Mouse (Mus musculus) spleen, postnatal 10 days (tissue): Measurements from ENCODE around the gene Dcaf10.
"Not testable (repeated sequence)": the region's sequence is repeated elsewhere in the genome, so short reads cannot be mapped to it uniquely, and the experiment has no call there.

Experiments used
- DNase-seq, 2 experiments: peaks; one replicate each; pipeline ENCODE4 v3.0.0; 2021 to 2022; ENCODE audit warnings: low spot score in 2 of 2

Gene Dcaf10

GRCm38 (mm10) chr4:45341669-45342249, at the start of gene Dcaf10:
Gene Dcaf10, plus strand, starts transcription at chr4:45342101.
- peak; percentile 93 to 97 for DNase-seq

DNA sequence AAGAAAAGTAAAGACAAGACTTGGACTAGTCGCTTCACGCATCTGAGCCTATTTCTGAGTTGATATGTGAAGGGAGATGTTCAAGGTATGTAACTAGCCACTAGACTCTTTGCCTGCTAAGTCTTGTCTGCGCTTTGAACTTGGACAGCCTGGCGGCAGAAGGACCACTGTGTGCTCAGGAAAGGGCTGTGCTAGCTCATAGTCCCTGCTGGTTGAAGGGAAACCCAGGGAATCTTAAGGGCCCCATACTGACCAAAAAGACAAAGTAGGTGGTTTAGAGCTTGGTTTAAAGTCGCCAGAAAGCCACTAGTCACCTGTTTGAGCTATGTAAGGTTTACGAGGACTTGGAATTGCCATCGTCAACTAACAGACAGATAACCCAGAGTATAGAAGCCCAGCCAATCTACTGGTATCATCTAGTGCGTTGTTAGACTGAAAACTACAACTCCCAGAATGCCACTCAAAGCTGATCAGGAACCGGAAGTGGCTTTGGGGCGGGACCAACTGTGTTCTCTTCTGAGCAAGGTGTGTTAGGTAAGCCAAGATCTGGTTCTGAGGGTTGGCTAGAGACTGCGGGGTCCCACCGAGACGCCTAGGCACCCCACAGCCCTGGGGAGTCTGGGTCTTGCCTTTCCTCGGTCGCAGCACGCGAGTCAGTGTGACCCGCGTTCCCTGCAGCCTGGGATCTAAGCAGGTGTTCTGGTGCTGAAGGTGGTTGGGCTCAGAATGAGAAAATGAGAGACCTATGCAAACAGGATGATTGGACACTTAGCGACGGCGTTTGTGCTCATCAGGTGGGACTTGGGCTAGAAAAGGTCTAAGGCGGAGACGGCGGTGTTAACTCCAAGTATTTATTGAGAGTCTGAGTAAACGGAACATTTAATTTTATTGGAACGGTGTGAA, 45.0 kb upstream of the Dcaf10 start, which contains the start of gene Trmt10b:
Gene Trmt10b (plus strand): TSS at position 466 of the 903 bp plus-strand sequence.
- DNase-seq, result peak; percentile 53 to 85

DNA sequence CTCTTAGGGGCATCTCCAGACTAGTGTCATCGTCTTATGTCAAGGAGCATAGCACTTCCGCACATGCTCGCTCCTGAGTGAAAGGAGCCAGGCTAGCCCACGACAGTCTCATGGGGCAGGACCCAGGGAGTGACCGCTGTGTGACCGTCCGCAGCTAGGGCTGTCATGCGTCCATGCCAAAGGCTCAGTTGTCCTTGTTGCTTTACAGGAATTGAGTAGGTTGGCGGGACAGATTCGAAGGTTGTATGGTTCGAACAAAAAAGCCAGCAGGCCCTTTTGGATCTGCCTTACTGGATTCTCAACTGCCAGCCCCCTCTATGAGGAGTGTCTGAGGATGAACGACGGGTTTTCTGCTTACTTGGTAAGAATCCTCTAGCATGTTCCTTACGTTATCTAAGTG, 36.4 kb upstream of the Dcaf10 start:
- peak in 1 of 2 experiments; percentile 5 for DNase-seq

DNA sequence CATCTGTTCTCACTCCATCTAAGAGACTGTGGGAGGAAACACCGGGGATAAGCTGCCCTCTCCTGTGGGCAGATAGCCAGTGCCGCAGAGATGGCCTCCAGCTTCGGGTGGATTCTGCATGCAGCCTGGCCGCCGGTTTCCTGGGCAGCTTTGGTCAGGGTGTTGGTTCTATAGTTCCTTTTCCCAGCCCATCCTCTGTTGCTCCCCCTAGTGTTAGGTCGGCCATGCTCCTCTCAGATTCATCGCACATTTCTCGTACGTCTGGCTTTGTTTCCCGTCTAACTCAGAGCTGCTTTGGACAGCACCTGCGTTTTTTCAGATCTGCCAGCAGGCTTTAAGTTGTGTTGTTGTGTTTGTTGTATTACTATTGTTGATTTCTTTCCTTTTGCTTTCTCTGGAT, 33.9 kb upstream of the Dcaf10 start:
- DNase-seq, result no peak

- no peak for DNase-seq
These were observed 33.3 kb upstream of the Dcaf10 start for GRCm38 (mm10) chr4:45308606-45309005.

- DNase-seq, result no peak
These were observed 30.8 kb upstream of the Dcaf10 start for GRCm38 (mm10) chr4:45311056-45311455.

DNA sequence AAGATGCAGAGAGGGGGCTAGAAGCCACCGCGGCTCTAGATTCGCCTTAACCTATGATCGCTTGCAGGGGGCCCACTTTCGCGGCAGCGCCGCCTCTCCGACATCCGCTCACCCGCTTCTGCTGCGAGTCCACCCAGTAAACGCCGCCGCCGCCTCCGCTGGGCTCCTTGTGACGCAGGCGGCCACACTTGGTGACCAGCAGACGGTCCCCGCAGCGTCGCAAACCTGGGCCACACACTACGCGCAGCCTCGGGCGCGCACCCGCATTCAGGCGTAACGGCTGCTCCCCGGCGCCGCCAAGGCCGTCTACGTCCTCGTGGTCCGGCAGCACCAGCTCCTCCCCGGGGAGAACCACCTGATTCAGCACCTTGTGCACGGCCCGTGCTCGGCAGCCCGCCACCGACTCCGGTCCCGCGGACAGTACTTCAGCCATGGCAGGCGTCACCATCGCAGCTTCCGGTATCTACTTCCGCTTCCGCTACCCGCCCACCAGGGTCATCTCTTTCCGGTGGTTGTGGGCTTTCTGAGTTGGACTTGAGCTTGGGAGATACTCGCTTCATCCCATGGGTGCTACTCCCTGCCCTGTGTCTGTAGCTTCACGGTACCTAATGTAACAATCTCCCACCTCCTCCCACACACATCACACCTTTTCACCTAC, 21.6 kb upstream of the Dcaf10 start:
- peak; percentile 77 to 81 for DNase-seq

DNA sequence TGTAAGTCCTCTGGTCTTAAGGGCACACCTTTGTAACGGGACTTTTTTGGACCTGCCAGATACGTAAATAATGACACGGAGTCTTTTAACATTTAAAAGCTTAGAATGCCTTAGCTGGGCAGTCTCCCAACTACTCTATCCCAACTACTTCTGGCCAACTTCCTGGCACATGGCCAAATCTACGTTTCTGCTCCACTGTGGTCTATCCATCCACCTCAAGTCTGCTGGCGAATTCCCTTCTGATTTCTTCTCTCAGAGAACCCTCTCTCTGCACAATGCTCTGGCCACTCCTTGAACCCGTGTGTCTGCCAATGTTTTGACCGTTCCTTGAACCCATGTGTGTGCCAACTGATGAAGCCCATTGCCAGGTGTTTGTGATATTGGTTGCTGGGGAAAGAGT, 10.8 kb upstream of the Dcaf10 start:
- DNase-seq, result no peak

- no peak for DNase-seq
These were observed 9.4 kb upstream of the Dcaf10 start for GRCm38 (mm10) chr4:45332466-45332865.

GRCm38 (mm10) chr4:45341226-45341625, 675 bp upstream of the Dcaf10 start:
- no peak for DNase-seq

DNA sequence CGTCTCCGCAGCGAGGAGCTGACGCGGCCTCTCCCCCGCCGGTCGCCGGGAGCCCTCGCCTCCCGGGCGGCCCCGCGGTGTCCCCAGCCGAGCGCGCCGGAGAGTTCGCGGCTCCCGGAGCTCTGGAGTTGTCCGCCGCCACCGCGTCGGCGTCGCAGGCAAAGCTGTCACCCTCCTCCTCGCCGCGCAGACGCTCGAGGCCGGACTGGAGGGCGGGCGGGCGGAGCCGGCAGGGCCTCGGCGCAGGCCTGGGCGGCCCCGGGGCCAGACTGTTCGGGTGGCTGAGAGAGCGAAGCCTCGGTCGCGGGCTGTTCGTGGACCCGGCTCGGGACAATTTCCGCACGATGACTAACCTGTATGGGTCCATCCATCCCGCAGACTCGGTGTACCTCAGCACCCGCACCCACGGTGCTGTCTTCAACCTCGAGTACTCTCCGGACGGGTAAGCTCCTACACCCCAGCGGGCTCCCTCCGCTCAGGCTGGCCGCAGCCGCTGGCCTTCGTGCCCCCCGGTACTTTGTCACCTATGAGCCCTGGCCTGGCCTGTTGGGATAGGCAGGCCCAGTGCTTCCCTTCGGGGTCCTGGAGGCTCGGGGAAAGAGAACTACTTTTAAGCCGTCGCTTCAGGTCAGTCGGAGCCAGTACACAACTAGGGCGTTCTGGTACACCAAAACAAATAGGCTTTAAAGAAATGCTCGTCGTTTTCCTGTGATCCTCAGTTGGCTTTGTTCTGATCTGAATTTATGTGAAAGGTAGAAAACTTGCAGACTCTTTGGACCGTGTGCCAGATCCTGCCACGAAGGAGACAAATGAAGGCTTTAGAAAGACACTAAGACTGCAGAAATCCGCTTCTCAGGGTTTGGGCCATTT, 620 bp downstream of the Dcaf10 start, which contains the start of gene Exosc3:
Gene Exosc3 (minus strand): TSS at position 447 of the 870 bp plus-strand sequence.
- peak; percentile 77 to 81 for DNase-seq

DNA sequence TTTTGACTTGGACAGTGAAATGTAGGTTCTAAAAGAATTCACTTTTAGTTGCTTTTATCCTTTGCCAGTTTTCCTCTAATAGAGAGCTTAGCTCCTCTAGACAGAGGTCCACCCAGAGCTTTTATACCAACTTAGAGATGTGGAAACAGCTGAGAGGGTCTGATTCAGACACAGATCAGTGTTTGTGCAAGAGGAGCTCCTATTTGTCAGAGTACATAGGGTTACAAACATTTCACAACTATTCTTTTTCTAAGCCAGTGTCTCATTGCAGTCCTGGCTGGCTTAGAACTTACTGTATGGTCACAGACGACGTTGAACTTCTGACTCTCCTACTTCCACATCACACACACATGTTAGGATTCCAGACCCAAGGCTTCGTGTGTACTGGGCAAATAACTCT, 14.8 kb downstream of the Dcaf10 start:
- no peak for DNase-seq

DNA sequence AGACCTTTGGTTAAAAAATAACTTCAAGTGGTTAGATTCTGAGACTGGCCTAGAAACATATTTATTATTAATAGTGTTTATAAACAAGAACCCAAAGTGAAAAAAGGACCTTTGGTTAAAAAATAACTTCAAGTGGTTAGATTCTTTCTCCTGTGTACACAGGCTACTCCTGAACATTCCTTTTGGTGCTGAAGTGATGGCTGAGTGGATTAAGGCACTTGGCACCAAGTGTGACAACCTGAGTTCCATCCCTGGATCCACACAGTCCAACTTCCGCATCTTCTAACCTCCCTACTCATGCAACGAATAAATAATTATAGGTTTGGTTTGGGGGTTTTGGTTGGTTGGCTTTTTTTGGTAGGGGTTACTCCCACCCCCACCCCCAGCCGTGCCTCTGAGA, 29.4 kb downstream of the Dcaf10 start:
- no peak for DNase-seq

- no peak for DNase-seq
These were observed 33.0 kb downstream of the Dcaf10 start for GRCm38 (mm10) chr4:45374879-45375278.

- DNase-seq, result no peak
These were observed 34.7 kb downstream of the Dcaf10 start for GRCm38 (mm10) chr4:45376573-45376972.

DNA sequence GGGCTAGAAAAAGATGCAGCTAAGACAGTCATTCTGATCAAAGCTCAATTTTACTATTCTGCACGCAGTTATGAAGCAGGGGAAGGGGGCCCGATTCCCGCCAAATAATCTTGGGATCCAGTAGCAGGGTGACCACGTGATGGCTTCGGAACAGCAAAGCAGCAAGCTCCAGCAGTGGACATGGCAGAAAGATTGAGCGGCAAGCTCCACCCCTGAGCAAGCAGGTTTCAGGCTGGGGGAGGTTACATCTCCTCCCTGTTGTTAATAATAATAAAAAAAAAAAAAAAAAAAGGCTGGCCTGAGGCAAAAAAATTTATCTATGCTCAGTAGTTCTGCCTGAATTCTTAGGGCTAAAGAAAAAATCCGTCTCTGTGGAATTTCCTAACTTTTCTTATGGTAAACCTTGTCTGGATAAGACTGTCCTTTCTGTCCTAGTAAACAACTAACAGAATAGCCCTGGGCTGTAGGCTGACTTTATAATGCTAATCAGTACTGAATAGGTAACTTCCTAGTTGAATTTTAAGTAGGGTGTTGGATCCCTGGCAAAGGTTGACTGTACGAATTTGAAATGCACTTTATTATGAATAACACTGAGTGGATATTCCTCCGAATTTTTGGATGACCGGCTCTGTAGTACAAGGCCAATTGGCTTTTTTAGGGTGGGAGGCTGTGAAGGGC, 39.1 kb downstream of the Dcaf10 start:
- DNase-seq, result not testable (repeated sequence)

- DNase-seq, result not testable (repeated sequence)
These were observed 40.2 kb downstream of the Dcaf10 start for GRCm38 (mm10) chr4:45382133-45382532.

DNA sequence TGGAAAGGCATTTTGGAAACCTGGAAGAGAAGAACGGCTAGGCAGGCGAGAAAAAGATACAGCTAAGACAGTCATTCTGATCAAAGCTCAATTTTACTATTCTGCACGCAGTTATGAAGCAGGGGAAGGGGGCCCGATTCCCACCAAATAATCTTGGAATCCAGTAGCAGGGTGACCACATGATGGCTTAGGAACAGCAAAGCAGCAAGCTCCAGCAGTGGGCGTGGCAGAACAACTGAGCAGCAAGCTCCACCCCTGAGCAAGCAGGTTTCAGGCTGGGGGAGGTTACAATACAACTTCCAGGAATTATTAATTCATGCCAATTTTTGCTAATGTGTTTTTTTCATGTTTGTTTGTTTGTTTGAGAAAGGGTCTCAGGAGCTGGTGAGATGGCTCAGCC, 45.4 kb downstream of the Dcaf10 start:
- DNase-seq, result not testable (repeated sequence)

- no peak for DNase-seq
These were observed 50.2 kb downstream of the Dcaf10 start for GRCm38 (mm10) chr4:45392099-45392498.

- no peak for DNase-seq
These were observed 50.7 kb downstream of the Dcaf10 start for GRCm38 (mm10) chr4:45392572-45392971.

GRCm38 (mm10) chr4:45392994-45393393, 51.1 kb downstream of the Dcaf10 start:
- DNase-seq, result no peak
